Mouse (Mus musculus) C2C12 (cell line): ENCODE data around the gene Rbms3.

Experiments
- CTCF ChIP-seq: IDR thresholded peaks from one replicate; pipeline ENCODE4 v1.5.1; 2011; ENCODE audit not compliant: control insufficient read depth, insufficient read depth, insufficient read length
- FOSL1 ChIP-seq: IDR thresholded peaks from one replicate; pipeline ENCODE4 v1.8.0; 2011; ENCODE audit warnings: mild to moderate bottlenecking, low read length; ENCODE audit not compliant: poor library complexity, insufficient read depth, severe bottlenecking
- MAX ChIP-seq: IDR thresholded peaks from one replicate; pipeline ENCODE4 v1.6.1; 2011; ENCODE audit warnings: mild to moderate bottlenecking, control low read depth
- MYOD1 ChIP-seq: IDR thresholded peaks from one replicate; pipeline ENCODE4 v1.6.1; 2011; ENCODE audit warnings: low read depth; ENCODE audit not compliant: control insufficient read depth, insufficient read length
- MYOG ChIP-seq: IDR thresholded peaks from one replicate; pipeline ENCODE4 v1.6.1; 2011; ENCODE audit not compliant: control insufficient read depth, insufficient read length; ENCODE audit errors: extremely low read depth
- USF1 ChIP-seq: IDR thresholded peaks from one replicate; pipeline ENCODE4 v1.6.1; 2011; ENCODE audit warnings: low read depth, mild to moderate bottlenecking, control low read depth, moderate library complexity

- TF ChIP-seq CTCF (no peak), USF1 (no peak), FOSL1 (no peak), MYOG (no peak), MAX (no peak), MYOD1 (no peak)
Measured at GRCm38 (mm10) chr9:117093551-117093950, 536.2 kb downstream of the Rbms3 start.
